8 mouse cellular contexts compared by ENCODE assay signal in genomic region chr12:79612334-79613060, GRCm38 (mm10).
DNase-seq lines count a peak whose midpoint lies in the region; ATAC-seq and TF ChIP-seq lines count a peak whose summit lies in the region.

No protein-coding gene starts in this region.

- no peaks in the 10 kb centered on the region for H3K27me3 ChIP-seq in heart, embryonic 10.5 days (ENCODE audit: insufficient read depth, poor library complexity, severe bottlenecking)
- no peaks in the 10 kb centered on the region for H3K27me3 ChIP-seq in kidney, embryonic 15.5 days

- H3K4me3 ChIP-seq in bone marrow macrophage, adult 2 months (ENCODE audit: insufficient read depth, low read length): no peak overlapping the region
- H3K4me3 ChIP-seq in embryonic fibroblast, embryonic 13.5 days (ENCODE audit: insufficient read depth, low read length): no peak overlapping the region
- no peak overlapping the region for H3K4me3 ChIP-seq in heart, embryonic 10.5 days
- H3K4me3 ChIP-seq in kidney, embryonic 15.5 days (replicated peaks): no peak overlapping the region

- peak; percentile 90 for TF ChIP-seq CTCF in bone marrow macrophage, adult 2 months (IDR thresholded peaks at IDR 0.05; ENCODE audit: low read depth, low read length)
- TF ChIP-seq CTCF in embryonic fibroblast, embryonic 13.5 days (IDR thresholded peaks at IDR 0.05; ENCODE audit: borderline replicate concordance, insufficient read depth, low read length): peak; percentile 99

- peak overlapping the region; percentile 62 for H3K27ac ChIP-seq in bone marrow macrophage, adult 2 months (ENCODE audit: insufficient read depth, low read depth, low read length)
- H3K27ac ChIP-seq in embryonic fibroblast, embryonic 13.5 days (ENCODE audit: insufficient read depth, low read length): peak overlapping the region; percentile 1; the same call in 1 of the 2 replicates
- peak overlapping the region; percentile 76 for H3K27ac ChIP-seq in heart, embryonic 10.5 days
- H3K27ac ChIP-seq in kidney, embryonic 15.5 days: peak overlapping the region; percentile 81

- DNase-seq in A20 (ENCODE audit: low read depth, low spot score) (peak; percentile 78), liver (peak; percentile 93)
- DNase-seq in heart, embryonic 10.5 days (ENCODE audit: low spot score): peak; percentile 94
- DNase-seq in spleen, postnatal 4 days (ENCODE audit: low spot score in 2 of 2): peak; percentile 89 to 93

- peak; percentile 93 for ATAC-seq in kidney, embryonic 15.5 days (replicated peaks; ENCODE audit: low FRiP score)
- ATAC-seq in monocyte, adult 5-6 weeks (replicated peaks; ENCODE audit: insufficient number of reproducible peaks, low FRiP score, low TSS enrichment, poor library complexity, severe bottlenecking): peak; percentile 85

- H3K9me3 ChIP-seq in heart, embryonic 10.5 days: no peaks in the 10 kb centered on the region
- H3K9me3 ChIP-seq in kidney, embryonic 15.5 days (replicated peaks): no peaks in the 10 kb centered on the region

- no peaks in the 10 kb centered on the region for H3K36me3 ChIP-seq in heart, embryonic 10.5 days
- no peaks in the 10 kb centered on the region for H3K36me3 ChIP-seq in kidney, embryonic 15.5 days

- WGBS in heart, embryonic 10.5 days: 48% methylated on average over 14 of the region's 14 CpGs
- 51% methylated on average over 14 of the region's 14 CpGs for WGBS in kidney, embryonic 15.5 days

- peaks cover 29% of the 10 kb centered on the region for H3K4me1 ChIP-seq in bone marrow macrophage, adult 2 months (ENCODE audit: control insufficient read depth, insufficient read depth, low read length)
- no peaks in the 10 kb centered on the region; the same call in 1 of the 2 replicates for H3K4me1 ChIP-seq in embryonic fibroblast, embryonic 13.5 days (ENCODE audit: control insufficient read depth, insufficient read depth, low read length)
- peaks cover 55% of the 10 kb centered on the region for H3K4me1 ChIP-seq in heart, embryonic 10.5 days
- H3K4me1 ChIP-seq in kidney, embryonic 15.5 days: peaks cover 61% of the 10 kb centered on the region

- no peak for TF ChIP-seq POLR2A in bone marrow macrophage, adult 2 months (IDR thresholded peaks at IDR 0.05; ENCODE audit: borderline replicate concordance, low read depth, low read length)
- no peak for TF ChIP-seq POLR2A in embryonic fibroblast, embryonic 13.5 days (IDR thresholded peaks at IDR 0.05; ENCODE audit: low read depth, low read length)

- H3K4me2 ChIP-seq in kidney, embryonic 15.5 days: no peak overlapping the region

- H3K9ac ChIP-seq in kidney, embryonic 15.5 days: no peak overlapping the region

Comparison
In these comparisons a context has a peak if more than half of its experiments do, and no peak if none do; other contexts are left out.
1. H3K27ac ChIP-seq: peak in every context shown above with its lines; median percentile 81 in kidney, embryonic 15.5 days; 76 in heart, embryonic 10.5 days; 62 in bone marrow macrophage, adult 2 months; 1 in embryonic fibroblast, embryonic 13.5 days.